Mouse (Mus musculus): ENCODE measurements around the gene Nelfb. TPM values are rescaled to one million over a fixed set of nuclear protein-coding genes. Genes with fewer than 3 reads are reported as not detected.

Nelfb gene
- polyA plus RNA-seq, 1 experiment from 2014 or later: 131 TPM

- Histone ChIP-seq H3K36me3 (peaks cover 15% of the 10 kb centered on the region), H3K27ac (replicated peaks) (no peak overlapping the region), H3K9me3 (replicated peaks) (no peaks in the 10 kb centered on the region), H3K4me3 (no peak overlapping the region), H3K4me1 (peaks cover 29% of the 10 kb centered on the region), H3K27me3 (ENCODE audit: low read depth, poor library complexity, severe bottlenecking) (peaks cover 22% of the 10 kb centered on the region)
- DNase-seq (ENCODE audit: low spot score): no peak
- WGBS: 68% methylated on average over 23 of the region's 23 CpGs
Observed at GRCm38 (mm10) chr2:25213266-25213865, 2.1 kb upstream of the Nelfb start.

DNA sequence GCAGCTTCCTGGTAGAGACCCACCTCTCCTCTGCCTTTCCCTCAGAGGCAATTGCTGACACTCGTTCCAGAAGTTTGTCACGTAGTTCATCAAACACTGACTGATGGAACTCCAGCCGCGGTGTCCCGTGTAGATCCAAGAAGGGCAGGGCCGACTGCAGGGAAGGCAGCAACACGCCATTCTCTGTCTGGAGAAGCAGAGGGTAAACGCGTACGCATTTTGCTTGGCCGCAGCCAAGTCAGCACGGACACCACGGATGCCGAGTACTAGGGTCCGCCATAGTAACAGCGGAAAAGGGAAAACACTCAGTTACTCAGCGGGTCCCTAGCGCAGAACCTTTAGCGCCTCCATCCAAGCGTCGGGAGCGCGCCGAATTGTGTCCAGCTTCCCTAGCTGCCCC is 603 bp downstream of the Nelfb start:
- Histone ChIP-seq H3K4me1 (peaks cover 28% of the 10 kb centered on the region), H3K9me3 (replicated peaks) (no peaks in the 10 kb centered on the region), H3K4me3 (peak overlapping the region; percentile 81), H3K27ac (replicated peaks) (peak overlapping the region; percentile 97), H3K27me3 (ENCODE audit: low read depth, poor library complexity, severe bottlenecking) (peaks cover 22% of the 10 kb centered on the region), H3K36me3 (peaks cover 41% of the 10 kb centered on the region)
- DNase-seq (ENCODE audit: low spot score): no peak
- WGBS: under 1% methylated on average over 24 of the region's 24 CpGs

- Histone ChIP-seq H3K4me3 (no peak overlapping the region), H3K36me3 (peaks cover 72% of the 10 kb centered on the region), H3K4me1 (peaks cover 28% of the 10 kb centered on the region), H3K27ac (replicated peaks) (no peak overlapping the region), H3K9me3 (replicated peaks) (no peaks in the 10 kb centered on the region), H3K27me3 (ENCODE audit: low read depth, poor library complexity, severe bottlenecking) (peaks cover 5% of the 10 kb centered on the region)
- WGBS: 86% methylated on average over 1 of the region's 1 CpGs
- no peak for DNase-seq (ENCODE audit: low spot score)
Observed at GRCm38 (mm10) chr2:25207593-25207992, 3.7 kb downstream of the Nelfb start.

DNA sequence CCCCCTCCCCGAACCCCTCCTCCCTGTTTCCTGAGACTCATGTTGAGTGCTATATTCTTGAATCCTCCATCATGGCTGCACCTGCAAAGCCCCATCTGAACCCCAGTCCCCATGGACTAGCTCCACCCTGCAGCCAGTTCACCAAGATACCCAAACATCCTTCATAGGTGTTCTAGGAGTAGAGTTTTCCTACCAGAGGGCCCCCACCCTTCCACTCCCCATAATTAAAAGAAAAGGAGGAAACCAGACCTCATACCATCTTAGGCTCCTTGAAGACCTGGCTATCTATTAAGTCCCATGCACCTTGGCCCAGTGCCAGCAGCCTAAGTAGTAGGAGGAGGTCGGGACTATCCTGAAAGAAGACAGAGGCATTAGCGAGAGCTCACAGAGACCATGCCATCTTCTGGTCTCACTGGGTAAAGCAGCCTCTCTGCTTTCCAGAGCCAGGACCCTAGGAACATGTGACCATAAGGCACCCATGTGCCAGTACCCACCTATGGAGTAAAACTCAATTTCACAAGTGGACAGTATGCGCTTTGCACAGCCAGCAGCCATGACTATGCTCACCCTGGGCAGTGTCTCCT is 7.6 kb downstream of the Nelfb start:
- DNase-seq (ENCODE audit: low spot score): no peak
- Histone ChIP-seq H3K4me3 (no peak overlapping the region), H3K27ac (replicated peaks) (no peak overlapping the region), H3K9me3 (replicated peaks) (no peaks in the 10 kb centered on the region), H3K27me3 (ENCODE audit: low read depth, poor library complexity, severe bottlenecking) (no peaks in the 10 kb centered on the region), H3K36me3 (peaks cover 99% of the 10 kb centered on the region), H3K4me1 (0 out of 2 replicates have a peak, but pooled peaks cover 1% of the 10 kb centered on the region)
- WGBS: 72% methylated on average over 4 of the region's 4 CpGs

DNA sequence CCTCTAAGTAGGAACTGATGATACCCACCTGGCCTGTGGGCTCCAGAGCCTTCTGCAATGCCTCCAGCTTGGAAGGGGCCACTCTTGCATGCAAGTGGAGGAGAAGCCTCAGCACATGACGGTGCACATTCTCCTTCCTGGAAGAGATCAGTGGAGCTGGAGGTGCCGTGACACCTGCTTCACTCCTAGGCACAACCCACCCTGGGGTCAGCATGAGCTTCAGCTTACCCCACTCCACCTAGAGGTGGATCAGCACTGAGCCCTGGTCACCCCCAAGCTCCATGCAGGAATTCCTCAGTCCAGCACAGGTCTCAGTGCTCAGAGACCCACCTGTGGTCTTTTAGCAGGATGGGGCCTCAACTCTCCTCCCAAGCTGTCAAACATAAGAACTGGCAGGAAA is 10.7 kb downstream of the Nelfb start:
- DNase-seq (ENCODE audit: low spot score): no peak
- H3K36me3 ChIP-seq: peaks cover 77% of the 10 kb centered on the region

GRCm38 (mm10) chr2:25197946-25198345 is 13.3 kb downstream of the Nelfb start:
- H3K9me3 ChIP-seq (replicated peaks): no peaks in the 10 kb centered on the region
- H3K36me3 ChIP-seq: peaks cover 50% of the 10 kb centered on the region
- no peak overlapping the region for H3K4me3 ChIP-seq
- peaks cover 51% of the 10 kb centered on the region for H3K27me3 ChIP-seq (ENCODE audit: low read depth, poor library complexity, severe bottlenecking)
- H3K27ac ChIP-seq (replicated peaks): no peak overlapping the region
- DNase-seq (ENCODE audit: low spot score): no peak
- H3K4me1 ChIP-seq: peaks cover 33% of the 10 kb centered on the region

More for the DNA sequence above, 10.7 kb downstream of the Nelfb start:
- Histone ChIP-seq H3K27ac (replicated peaks) (no peak overlapping the region), H3K4me1 (peaks cover 16% of the 10 kb centered on the region), H3K4me3 (no peak overlapping the region), H3K27me3 (ENCODE audit: low read depth, poor library complexity, severe bottlenecking) (peaks cover 27% of the 10 kb centered on the region), H3K9me3 (replicated peaks) (no peaks in the 10 kb centered on the region)
- 92% methylated on average over 2 of the region's 2 CpGs for whole genome bisulfite sequencing

GRCm38 (mm10) chr2:25197191-25197590 is 14.1 kb downstream of the Nelfb start:
- no peak for DNase-seq (ENCODE audit: low spot score)
- no peaks in the 10 kb centered on the region for H3K9me3 ChIP-seq (replicated peaks)
- H3K36me3 ChIP-seq: peaks cover 43% of the 10 kb centered on the region
- H3K27me3 ChIP-seq (ENCODE audit: low read depth, poor library complexity, severe bottlenecking): peaks cover 51% of the 10 kb centered on the region
- no peak overlapping the region for H3K4me3 ChIP-seq
- H3K4me1 ChIP-seq: peaks cover 34% of the 10 kb centered on the region
- H3K27ac ChIP-seq (replicated peaks): no peak overlapping the region
- 21% methylated on average over 2 of the region's 2 CpGs for whole genome bisulfite sequencing

DNA sequence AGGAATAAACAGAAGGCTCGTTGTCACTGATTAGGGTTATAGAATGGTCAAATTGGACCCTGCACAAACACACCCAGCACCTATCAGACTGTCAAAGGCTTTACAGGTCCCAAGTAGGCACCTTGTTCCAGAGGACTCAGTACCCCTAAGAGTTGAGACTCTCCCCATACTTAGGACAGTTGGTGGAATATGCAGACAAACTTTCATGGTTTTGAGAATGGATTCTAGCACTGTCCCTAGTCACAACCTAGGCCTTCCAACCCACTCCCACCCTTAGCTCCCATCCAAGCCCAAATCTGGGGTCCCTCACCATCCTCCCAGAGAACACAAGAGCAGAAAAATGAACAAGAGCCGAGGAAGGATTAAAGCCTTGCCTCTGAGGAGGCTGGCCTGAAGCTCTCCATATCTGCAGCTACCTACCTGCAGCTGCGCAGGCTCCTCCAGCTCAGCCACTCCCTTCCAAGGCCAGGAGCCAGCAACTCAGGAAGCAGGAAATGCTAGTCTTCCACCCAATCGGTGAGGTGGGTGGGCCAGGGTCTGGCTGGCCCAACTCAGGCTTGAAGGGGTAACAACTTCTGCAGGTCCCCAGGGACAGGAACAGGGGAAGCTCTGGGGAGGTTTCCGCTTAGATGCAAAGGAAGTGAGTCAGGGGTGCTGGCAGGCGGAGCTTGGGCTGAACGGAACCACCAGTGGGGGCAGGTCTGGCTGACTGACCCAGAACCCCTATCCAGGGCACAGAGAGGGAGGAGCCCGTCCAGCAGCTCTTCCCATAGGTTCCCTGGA is 14.9 kb downstream of the Nelfb start, which contains the start of gene Tor4a:
TSS of gene Tor4a (minus strand) at position 715 of the 783 bp plus-strand sequence.
- Histone ChIP-seq H3K4me1 (peaks cover 34% of the 10 kb centered on the region), H3K4me3 (peak within 1 kb of the TSS; percentile 39), H3K27ac (replicated peaks) (no peak within 1 kb of the TSS; the same call in 1 of the 2 replicates), H3K9me3 (replicated peaks) (no peaks in the 10 kb centered on the region), H3K27me3 (ENCODE audit: low read depth, poor library complexity, severe bottlenecking) (peaks cover 51% of the 10 kb centered on the region), H3K36me3 (peaks cover 34% of the 10 kb centered on the region)
- WGBS: 14% methylated on average over 8 of the region's 8 CpGs
- no peak for DNase-seq (ENCODE audit: low spot score)

GRCm38 (mm10) chr2:25195211-25196156 is 15.8 kb downstream of the Nelfb start:
- Histone ChIP-seq H3K4me3 (peak overlapping the region; percentile 39), H3K9me3 (replicated peaks) (no peaks in the 10 kb centered on the region), H3K4me1 (peaks cover 34% of the 10 kb centered on the region), H3K27me3 (ENCODE audit: low read depth, poor library complexity, severe bottlenecking) (peaks cover 51% of the 10 kb centered on the region), H3K36me3 (peaks cover 26% of the 10 kb centered on the region), H3K27ac (replicated peaks) (peak overlapping the region; percentile 11; the same call in 1 of the 2 replicates)
- no peak for DNase-seq (ENCODE audit: low spot score)
- 22% methylated on average over 55 of the region's 55 CpGs for WGBS

GRCm38 (mm10) chr2:25194486-25195171 is 16.7 kb downstream of the Nelfb start:
- DNase-seq (ENCODE audit: low spot score): no peak
- H3K4me3 ChIP-seq: peak overlapping the region; percentile 39; the same call in 1 of the 2 replicates
- H3K4me1 ChIP-seq: peaks cover 34% of the 10 kb centered on the region
- WGBS: 82% methylated on average over 17 of the region's 17 CpGs
- no peaks in the 10 kb centered on the region for H3K9me3 ChIP-seq (replicated peaks)
- H3K36me3 ChIP-seq: peaks cover 17% of the 10 kb centered on the region
- H3K27me3 ChIP-seq (ENCODE audit: low read depth, poor library complexity, severe bottlenecking): peaks cover 51% of the 10 kb centered on the region
- H3K27ac ChIP-seq (replicated peaks): 0 out of 2 replicates have a peak overlapping the region, but pooled peaks have one; percentile 11

DNA sequence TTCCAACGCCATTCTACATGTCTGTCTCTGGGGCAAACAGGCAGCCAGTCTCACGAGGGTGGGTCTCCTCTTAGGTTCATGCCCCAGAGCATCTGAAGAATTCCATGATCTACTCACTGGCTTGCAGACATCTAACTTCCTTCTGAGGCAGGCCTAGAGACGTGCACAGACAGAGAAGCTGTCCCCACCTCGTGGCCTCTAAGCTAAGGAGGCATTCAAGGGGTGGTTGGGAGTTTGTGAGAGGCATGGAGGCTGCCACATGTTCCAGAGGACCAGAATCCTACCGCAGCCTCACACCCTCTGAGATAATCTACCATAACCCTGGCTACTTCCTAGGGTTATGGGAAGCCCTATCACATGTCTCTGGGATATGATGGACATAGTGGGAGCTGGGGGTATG is 17.3 kb downstream of the Nelfb start:
- H3K27ac ChIP-seq (replicated peaks): no peak overlapping the region
- DNase-seq (ENCODE audit: low spot score): no peak
- H3K4me3 ChIP-seq: no peak overlapping the region
- peaks cover 11% of the 10 kb centered on the region for H3K36me3 ChIP-seq
- peaks cover 34% of the 10 kb centered on the region for H3K4me1 ChIP-seq
- WGBS: 78% methylated on average over 5 of the region's 5 CpGs
- H3K9me3 ChIP-seq (replicated peaks): no peaks in the 10 kb centered on the region
- H3K27me3 ChIP-seq (ENCODE audit: low read depth, poor library complexity, severe bottlenecking): peaks cover 51% of the 10 kb centered on the region
